Mouse (Mus musculus) mouse embryonic stem cell (cell line): ENCODE data around the gene Car11.

Source experiments
- in situ Hi-C, 2 experiments: fragments of 300-500 bp; cut with MboI; formaldehyde crosslinking; loops; 1 replicate in 1 of 2; 3 replicates in 1 of 2; pipeline ENCODE4 v1.14.3; 2019 to 2020; ENCODE audit warnings: low sequenced_read_pairs in 2 of 2, low pct_unique_long_range_greater_than_20kb in 1 of 2, mixed read lengths in 1 of 2; ENCODE audit not compliant: unreplicated experiment in 1 of 2

Car11 gene

GRCm38 (mm10) chr7:45686841-45687240 lies 12.8 kb upstream of the Car11 start:
- in situ Hi-C loops = no loop called here

GRCm38 (mm10) chr7:45689099-45689498 lies 10.5 kb upstream of the Car11 start:
- in situ Hi-C loops = no loop called here

GRCm38 (mm10) chr7:45689800-45690199 lies 9.8 kb upstream of the Car11 start:
- in situ Hi-C loops = no loop called here

- in situ Hi-C loops = no loop called here
These were observed 7.3 kb upstream of the Car11 start for GRCm38 (mm10) chr7:45692364-45692763.

- in situ Hi-C loops = no loop called here
These were observed 5.6 kb upstream of the Car11 start, which contains the start of gene Sec1 for GRCm38 (mm10) chr7:45693921-45694591. Sec1 (minus strand) TSS chr7:45694402.

- in situ Hi-C loops = no loop called here
These were observed 4.5 kb upstream of the Car11 start for GRCm38 (mm10) chr7:45695098-45695497.

- in situ Hi-C loops = no loop called here
These were observed 1.7 kb upstream of the Car11 start for GRCm38 (mm10) chr7:45697894-45698293.

- in situ Hi-C loops = no loop called here
These were observed 815 bp downstream of the Car11 start for GRCm38 (mm10) chr7:45700301-45701015.

GRCm38 (mm10) chr7:45701072-45701471 lies 1.4 kb downstream of the Car11 start:
- in situ Hi-C loops = no loop called here

GRCm38 (mm10) chr7:45701607-45702006 lies 2.0 kb downstream of the Car11 start:
- in situ Hi-C loops = no loop called here

- in situ Hi-C loops = no loop called here
These were observed 2.7 kb downstream of the Car11 start for GRCm38 (mm10) chr7:45702316-45702715.

- in situ Hi-C loops = no loop called here
These were observed 3.3 kb downstream of the Car11 start for GRCm38 (mm10) chr7:45702809-45703520.

- in situ Hi-C loops = no loop called here
These were observed 3.9 kb downstream of the Car11 start for GRCm38 (mm10) chr7:45703521-45704033.

- in situ Hi-C loops = no loop called here
These were observed 4.5 kb downstream of the Car11 start for GRCm38 (mm10) chr7:45704046-45704559.

GRCm38 (mm10) chr7:45704730-45705442 lies 5.2 kb downstream of the Car11 start, which contains the start of gene Dbp:
Dbp (plus strand) TSS chr7:45705088.
- in situ Hi-C loops = no loop called here

GRCm38 (mm10) chr7:45705443-45705864 lies 5.8 kb downstream of the Car11 start:
- in situ Hi-C loops = no loop called here

- in situ Hi-C loops = no loop called here
These were observed 6.2 kb downstream of the Car11 start for GRCm38 (mm10) chr7:45705873-45706281.

- in situ Hi-C loops = no loop called here
These were observed 7.1 kb downstream of the Car11 start for GRCm38 (mm10) chr7:45706721-45707241.
